Comparison of ENCODE assay signal across 8 mouse cellular contexts in the genomic region with DNA sequence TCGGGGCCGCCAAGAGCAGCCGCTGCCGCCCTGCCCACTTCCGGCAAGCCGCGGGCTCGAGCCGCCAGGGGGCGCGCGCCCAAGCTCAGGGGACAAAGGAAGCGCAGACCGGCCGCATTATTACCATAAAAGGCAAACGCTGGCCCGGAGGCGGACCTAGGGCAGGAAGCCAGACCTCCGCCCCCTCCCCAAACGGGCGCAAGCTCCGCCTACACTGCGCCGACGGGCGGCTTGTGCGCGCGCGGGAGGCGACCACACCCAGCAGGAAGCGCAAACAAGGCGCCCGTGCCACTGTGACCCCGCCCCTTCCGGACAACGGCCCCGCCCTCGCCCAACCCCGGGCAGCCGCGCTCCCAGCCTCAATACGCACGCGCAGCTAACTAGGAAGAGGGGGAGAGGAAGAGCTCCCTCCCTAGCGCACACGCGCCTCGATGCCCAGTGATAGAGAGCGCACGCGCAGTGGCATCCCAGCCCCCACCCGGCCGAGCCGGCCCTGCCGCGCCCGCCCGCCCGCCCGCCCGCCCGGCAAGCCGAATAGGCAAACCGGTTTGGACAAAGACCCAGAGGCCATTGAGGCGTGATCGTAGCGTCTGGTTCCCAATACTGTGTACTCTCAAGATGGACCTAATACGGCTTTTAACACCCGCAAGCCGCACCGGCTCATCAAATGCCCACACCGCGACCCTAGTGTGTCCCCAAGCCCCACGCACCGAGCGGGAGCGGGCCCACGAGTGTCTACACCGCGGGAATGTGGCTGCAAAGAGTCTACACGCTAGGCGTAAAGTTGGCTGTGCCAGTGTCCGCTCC. TPM values are rescaled to one million over a fixed set of nuclear protein-coding genes. Genes with fewer than 3 reads are reported as not detected.
DNase-seq lines count a peak whose midpoint lies in the region; ATAC-seq lines count a peak whose summit lies in the region.

No protein-coding gene starts in this region.

- H3K36me3 ChIP-seq in hindbrain, embryonic 11.5 days (ENCODE audit: control insufficient read depth, insufficient read depth, low read length), result peaks cover 19% of the 10 kb centered on the region

- H3K4me3 ChIP-seq in hindbrain, embryonic 11.5 days (ENCODE audit: low read depth, low read length), result peak overlapping the region; percentile 59

- H3K4me2 ChIP-seq in hindbrain, embryonic 11.5 days (replicated peaks; ENCODE audit: low read depth, low read length), result peak overlapping the region; percentile 66

- peak overlapping the region; percentile 96 for H3K27ac ChIP-seq in hindbrain, embryonic 11.5 days (ENCODE audit: low read depth, low read length)

- peak overlapping the region; percentile 82 for H3K9ac ChIP-seq in hindbrain, embryonic 11.5 days (ENCODE audit: low read depth, low read length)

- under 1% methylated on average over 76 of the region's 84 CpGs for WGBS in hindbrain, embryonic 11.5 days

- H3K9me3 ChIP-seq in hindbrain, embryonic 11.5 days (ENCODE audit: control insufficient read depth, low read length), result no peaks in the 10 kb centered on the region

- peaks cover 11% of the 10 kb centered on the region; the same call in 1 of the 2 replicates for H3K4me1 ChIP-seq in hindbrain, embryonic 11.5 days (replicated peaks; ENCODE audit: control insufficient read depth, insufficient read depth, low read length)

- peak; percentile 100 for DNase-seq in MN1 (ENCODE audit: low spot score)
- DNase-seq in cerebellum, adult 9-10 months, result peak; percentile 99
- DNase-seq in frontal cortex, adult 2 months (ENCODE audit: extremely low spot score in 1 of 2, low spot score in 1 of 2), result peak; percentile 98 to 99
- peak; percentile 98 for DNase-seq in hindbrain, embryonic 11.5 days (ENCODE audit: low spot score)
- peak; percentile 99 for DNase-seq in layer of hippocampus, postnatal 14 days (ENCODE audit: low spot score in 2 of 2)
- peak; percentile 99 for DNase-seq in lung, postnatal 14 days
- peak; percentile 97 for DNase-seq in retina, adult 2 months (ENCODE audit: low read depth, low spot score)
- peak; percentile 100 for DNase-seq in thymus, postnatal 36 days

- peak; percentile 83 for ATAC-seq in hindbrain, embryonic 11.5 days (ENCODE audit: low FRiP score)

- H3K27me3 ChIP-seq in hindbrain, embryonic 11.5 days (ENCODE audit: control insufficient read depth, insufficient read depth, low read length), result no peaks in the 10 kb centered on the region

RNA-seq across cellular contexts. Expression of a gene that starts 0.6 kb away (rescaled TPM):
- 2,513 and 2,530 TPM in 2 replicates for polyA plus RNA-seq in frontal cortex, adult 2 months (2012; rRNA removed)
- 15,671 and 16,656 TPM in 2 replicates for polyA plus RNA-seq in hindbrain, embryonic 11.5 days (2014; fragmentation: Nextera tagmentation; extraction: Ambion mirVana)
- 1,000 to 10,000 TPM; 3,650 to 3,993 TPM for total RNA-seq in layer of hippocampus, postnatal 14 days (2021)

RNA-seq across cellular contexts. Expression of a gene that starts 10.7 kb away (rescaled TPM):
- polyA plus RNA-seq in frontal cortex, adult 2 months (2012; rRNA removed), result 20.2 and 22.4 TPM in 2 replicates
- polyA plus RNA-seq in hindbrain, embryonic 11.5 days (2014; fragmentation: Nextera tagmentation; extraction: Ambion mirVana), result 12.1 and 14.5 TPM in 2 replicates
- total RNA-seq in layer of hippocampus, postnatal 14 days (2021), result 10 to 100 TPM; 43.1 to 46.7 TPM

RNA-seq across cellular contexts. Expression of a gene that starts 54.2 kb away (rescaled TPM):
- 304 and 315 TPM in 2 replicates for polyA plus RNA-seq in frontal cortex, adult 2 months (2012; rRNA removed)
- polyA plus RNA-seq in hindbrain, embryonic 11.5 days (2014; fragmentation: Nextera tagmentation; extraction: Ambion mirVana), result 570 and 615 TPM in 2 replicates
- total RNA-seq in layer of hippocampus, postnatal 14 days (2021), result 100 to 1,000 TPM; 304 to 311 TPM

Comparison
In these comparisons a context has a peak if more than half of its experiments do, and no peak if none do; other contexts are left out.
1. Peak in every context shown above with its lines: DNase-seq, ATAC-seq, H3K4me3 ChIP-seq and H3K27ac ChIP-seq.